Mouse (Mus musculus) intestine, embryonic 14.5 days (tissue): ENCODE data around the gene Itpk1. TPM values are rescaled to one million over a fixed set of nuclear protein-coding genes. Genes with fewer than 3 reads are reported as not detected.
"Not testable (repeated sequence)": the region's sequence is repeated elsewhere in the genome, so short reads cannot be mapped to it uniquely, and the experiment has no call there.

Experiments
- ATAC-seq: fragments of 200-750 bp; cut with Nextera tagmentation; replicated peaks from 2 replicates; pipeline ENCODE4 v1.8.0; 2017; ENCODE audit warnings: low read depth, moderate number of reproducible peaks, moderate TSS enrichment, moderate library complexity; ENCODE audit not compliant: low FRiP score, low TSS enrichment
- DNase-seq: peaks from one replicate; pipeline ENCODE4 v3.0.0-alpha.2; 2018; ENCODE audit warnings: low spot score
- H3K27ac ChIP-seq: fragments of 300-500 bp; sonication (generic); 2 replicates; pipeline ENCODE4 v1.5.1; 2014; ENCODE audit warnings: low read depth, mild to moderate bottlenecking, control low read depth
- H3K27me3 ChIP-seq: fragments of 300-500 bp; sonication (generic); replicated peaks from 2 replicates; pipeline ENCODE4 v1.6.1; 2014; ENCODE audit warnings: low read length, control low read depth; ENCODE audit not compliant: control insufficient read depth, insufficient read depth
- H3K36me3 ChIP-seq: fragments of 300-500 bp; sonication (generic); 2 replicates; pipeline ENCODE4 v1.6.1; 2014; ENCODE audit warnings: low read length, control low read depth; ENCODE audit not compliant: control insufficient read depth, insufficient read depth
- H3K4me1 ChIP-seq: fragments of 300-500 bp; sonication (generic); replicated peaks from 2 replicates; pipeline ENCODE4 v1.6.1; 2014; ENCODE audit warnings: low read length, control low read depth, mixed read lengths; ENCODE audit not compliant: control insufficient read depth, insufficient read depth
- H3K4me2 ChIP-seq: fragments of 300-500 bp; sonication (generic); 2 replicates; pipeline ENCODE4 v1.6.1; 2014; ENCODE audit warnings: low read length
- H3K4me3 ChIP-seq: fragments of 300-500 bp; sonication (generic); 2 replicates; pipeline ENCODE4 v1.5.1; 2014; ENCODE audit warnings: low read depth, low read length, control low read depth, mixed read lengths
- H3K9ac ChIP-seq: fragments of 300-500 bp; sonication (generic); 2 replicates; pipeline ENCODE4 v1.6.1; 2014; ENCODE audit warnings: mild to moderate bottlenecking, low read length
- H3K9me3 ChIP-seq: fragments of 300-500 bp; sonication (generic); 2 replicates; pipeline ENCODE4 v1.6.1; 2016; ENCODE audit warnings: low read length, control low read depth; ENCODE audit not compliant: control insufficient read depth
- WGBS: fragments of 180-500 bp; shearing (Covaris S2); extraction: QIAGEN DNeasy Blood & Tissue Kit; methylation state at CpG from one replicate; pipeline ENCODE4 v1.1.7; 2014; 5-methylcytosine and 5-hydroxymethylcytosine counted together
- polyA plus RNA-seq: library from polyadenylated mRNA; unstranded; fragments of >200 nt; fragmentation: Nextera tagmentation; extraction: Ambion mirVana; gene quantifications from 2 replicates; pipeline ENCODE4 v1.2.1, GENCODE M21; 2014

Itpk1 gene
- polyA plus RNA-seq, 1 experiment from 2014 or later = 31.5 TPM

GRCm38 (mm10) chr12:102633083-102633501, 71.6 kb downstream of the Itpk1 start:
- WGBS = 59% methylated on average over 4 of the region's 4 CpGs
- no peak overlapping the region for H3K4me2 ChIP-seq
- no peak overlapping the region for H3K27ac ChIP-seq
- H3K4me1 ChIP-seq = peaks cover 12% of the 10 kb centered on the region; the same call in 1 of the 2 replicates
- H3K4me3 ChIP-seq = no peak overlapping the region
- DNase-seq = no peak
- no peaks in the 10 kb centered on the region for H3K27me3 ChIP-seq
- H3K9me3 ChIP-seq = no peaks in the 10 kb centered on the region
- H3K9ac ChIP-seq = no peak overlapping the region
- ATAC-seq = no peak
- no peaks in the 10 kb centered on the region for H3K36me3 ChIP-seq

- ATAC-seq (no peak), DNase-seq (no peak)
- H3K4me1 ChIP-seq = peaks cover 12% of the 10 kb centered on the region; the same call in 1 of the 2 replicates
- H3K27ac ChIP-seq = no peak overlapping the region
- H3K9ac ChIP-seq = no peak overlapping the region
- H3K27me3 ChIP-seq = no peaks in the 10 kb centered on the region
- H3K4me3 ChIP-seq = no peak overlapping the region
- H3K36me3 ChIP-seq = no peaks in the 10 kb centered on the region
- no peak overlapping the region for H3K4me2 ChIP-seq
- H3K9me3 ChIP-seq = no peaks in the 10 kb centered on the region
- 50% methylated on average over 8 of the region's 8 CpGs for WGBS
Measured at GRCm38 (mm10) chr12:102631690-102632089, 73.0 kb downstream of the Itpk1 start.

- H3K9me3 ChIP-seq, H3K4me3 ChIP-seq, ATAC-seq, H3K27ac ChIP-seq, H3K4me2 ChIP-seq, H3K9ac ChIP-seq, H3K27me3 ChIP-seq, DNase-seq, H3K36me3 ChIP-seq: not testable (repeated sequence)
- 95% methylated on average over 9 of the region's 9 CpGs for WGBS
- H3K4me1 ChIP-seq = peaks cover 17% of the 10 kb centered on the region; the same call in 1 of the 2 replicates
Measured at GRCm38 (mm10) chr12:102630471-102630870, 74.3 kb downstream of the Itpk1 start.

- H3K9ac ChIP-seq = no peak overlapping the region
- 69% methylated on average over 9 of the region's 9 CpGs for whole genome bisulfite sequencing
- no peaks in the 10 kb centered on the region for H3K36me3 ChIP-seq
- DNase-seq = no peak
- ATAC-seq = no peak
- H3K4me1 ChIP-seq = peaks cover 17% of the 10 kb centered on the region; the same call in 1 of the 2 replicates
- H3K4me2 ChIP-seq = no peak overlapping the region
- no peaks in the 10 kb centered on the region for H3K9me3 ChIP-seq
- no peak overlapping the region for H3K27ac ChIP-seq
- H3K27me3 ChIP-seq = no peaks in the 10 kb centered on the region
- H3K4me3 ChIP-seq = no peak overlapping the region
Measured at GRCm38 (mm10) chr12:102628221-102628620, 76.5 kb downstream of the Itpk1 start.

- WGBS = 89% methylated on average over 5 of the region's 5 CpGs
- Histone ChIP-seq H3K9me3 (no peaks in the 10 kb centered on the region), H3K27ac (no peak overlapping the region), H3K36me3 (no peaks in the 10 kb centered on the region), H3K4me1 (peaks cover 17% of the 10 kb centered on the region; the same call in 1 of the 2 replicates), H3K9ac (no peak overlapping the region), H3K4me3 (no peak overlapping the region), H3K4me2 (no peak overlapping the region), H3K27me3 (no peaks in the 10 kb centered on the region)
- DNase-seq = no peak
- no peak for ATAC-seq
Measured at GRCm38 (mm10) chr12:102627545-102627944, 77.2 kb downstream of the Itpk1 start.

GRCm38 (mm10) chr12:102626841-102627240, 77.9 kb downstream of the Itpk1 start:
- H3K4me3 ChIP-seq = no peak overlapping the region
- no peak overlapping the region for H3K9ac ChIP-seq
- H3K27ac ChIP-seq = no peak overlapping the region
- H3K36me3 ChIP-seq = no peaks in the 10 kb centered on the region
- no peaks in the 10 kb centered on the region for H3K9me3 ChIP-seq
- no peak for DNase-seq
- H3K4me1 ChIP-seq = peaks cover 11% of the 10 kb centered on the region; the same call in 1 of the 2 replicates
- H3K4me2 ChIP-seq = no peak overlapping the region
- ATAC-seq = no peak
- no peaks in the 10 kb centered on the region for H3K27me3 ChIP-seq
- WGBS = 84% methylated on average over 7 of the region's 7 CpGs

GRCm38 (mm10) chr12:102625717-102626116, 79.0 kb downstream of the Itpk1 start:
- Histone ChIP-seq H3K27me3 (no peaks in the 10 kb centered on the region), H3K36me3 (no peaks in the 10 kb centered on the region), H3K9me3 (no peaks in the 10 kb centered on the region), H3K9ac (no peak overlapping the region), H3K4me3 (no peak overlapping the region), H3K4me2 (no peak overlapping the region), H3K27ac (no peak overlapping the region), H3K4me1 (peaks cover 5% of the 10 kb centered on the region; the same call in 1 of the 2 replicates)
- 67% methylated on average over 6 of the region's 6 CpGs for WGBS
- no peak for ATAC-seq
- DNase-seq = no peak

GRCm38 (mm10) chr12:102625118-102625517, 79.6 kb downstream of the Itpk1 start:
- Histone ChIP-seq H3K4me3 (no peak overlapping the region), H3K4me2 (no peak overlapping the region), H3K27me3 (no peaks in the 10 kb centered on the region), H3K9me3 (no peaks in the 10 kb centered on the region), H3K27ac (no peak overlapping the region), H3K9ac (no peak overlapping the region), H3K36me3 (no peaks in the 10 kb centered on the region), H3K4me1 (peaks cover 5% of the 10 kb centered on the region; the same call in 1 of the 2 replicates)
- no peak for DNase-seq
- WGBS = 58% methylated on average over 5 of the region's 5 CpGs
- ATAC-seq = no peak

- ATAC-seq = no peak
- H3K9ac ChIP-seq = no peak overlapping the region
- DNase-seq = no peak
- no peak overlapping the region for H3K4me2 ChIP-seq
- H3K36me3 ChIP-seq = no peaks in the 10 kb centered on the region
- no peaks in the 10 kb centered on the region for H3K27me3 ChIP-seq
- H3K27ac ChIP-seq = no peak overlapping the region
- 68% methylated on average over 9 of the region's 9 CpGs for WGBS
- no peaks in the 10 kb centered on the region for H3K9me3 ChIP-seq
- peaks cover 5% of the 10 kb centered on the region; the same call in 1 of the 2 replicates for H3K4me1 ChIP-seq
- no peak overlapping the region for H3K4me3 ChIP-seq
Measured at GRCm38 (mm10) chr12:102623827-102624226, 80.9 kb downstream of the Itpk1 start.
